Comparison of ENCODE assay signal across 35 mouse cellular contexts in genomic region chr13:98795511-98795910, GRCm38 (mm10).
"Had no signal": no experiment of that assay in that cellular context is flagged by ENCODE, and none has a peak within 500 bp of the region (broad histone marks: within the 10 kb centered on the region; RNA-seq: fewer than 3 reads in every experiment).

No protein-coding gene starts in this region.

- H3K9ac ChIP-seq: heart, embryonic 12.5 days; heart, embryonic 13.5 days; heart, embryonic 15.5 days; hindbrain, embryonic 12.5 days; hindbrain, embryonic 13.5 days; hindbrain, embryonic 14.5 days; hindbrain, embryonic 15.5 days; intestine, embryonic 15.5 days; kidney, embryonic 15.5 days had no signal

- H3K27ac ChIP-seq: heart, embryonic 10.5 days; heart, embryonic 13.5 days; heart, embryonic 15.5 days; hindbrain, embryonic 10.5 days; hindbrain, embryonic 12.5 days; hindbrain, embryonic 13.5 days; hindbrain, embryonic 14.5 days; hindbrain, embryonic 15.5 days; hindbrain, postnatal 0 days; intestine, embryonic 15.5 days; kidney, embryonic 15.5 days; kidney, postnatal 0 days; layer of hippocampus, adult 2 months had no signal

- H3K4me3 ChIP-seq: heart, embryonic 10.5 days; heart, embryonic 12.5 days; heart, embryonic 13.5 days; heart, embryonic 15.5 days; hindbrain, embryonic 10.5 days; hindbrain, embryonic 12.5 days; hindbrain, embryonic 13.5 days; hindbrain, embryonic 15.5 days; intestine, embryonic 15.5 days; kidney, embryonic 15.5 days; layer of hippocampus, adult 2 months had no signal

- ATAC-seq: hindbrain, embryonic 16.5 days; hindbrain, postnatal 0 days; inflammation-experienced regulatory T-cells, adult 6 months; intestine, embryonic 15.5 days; intestine, embryonic 16.5 days; intestine, postnatal 0 days had no signal

- H3K4me1 ChIP-seq: heart, embryonic 10.5 days; heart, embryonic 12.5 days; heart, embryonic 13.5 days; heart, embryonic 15.5 days; hindbrain, embryonic 10.5 days; hindbrain, embryonic 12.5 days; hindbrain, embryonic 13.5 days; hindbrain, embryonic 15.5 days; intestine, embryonic 15.5 days; kidney, embryonic 15.5 days had no signal

- H3K4me2 ChIP-seq: heart, embryonic 11.5 days; heart, embryonic 12.5 days; heart, embryonic 13.5 days; heart, embryonic 15.5 days; hindbrain, embryonic 12.5 days; hindbrain, embryonic 13.5 days; hindbrain, embryonic 14.5 days; hindbrain, embryonic 15.5 days; intestine, embryonic 15.5 days; kidney, embryonic 15.5 days had no signal

- H3K9me3 ChIP-seq: heart, embryonic 10.5 days; heart, embryonic 15.5 days; hindbrain, embryonic 10.5 days; hindbrain, embryonic 15.5 days; intestine, embryonic 15.5 days; kidney, embryonic 15.5 days had no signal

- DNase-seq: heart, postnatal 10 days; heart, postnatal 14 days; heart, postnatal 36 days; heart, postnatal 4 days; kidney, adult 11 months; kidney, adult 18-20 months; kidney, adult 2 months; kidney, adult 8-10 months; kidney, adult 9 months; kidney, postnatal 10 days; kidney, postnatal 14 days; kidney, postnatal 25 days; kidney, postnatal 36 days; kidney, postnatal 4 days; layer of hippocampus, adult 9-11 months; layer of hippocampus, postnatal 36 days had no signal

- H3K27me3 ChIP-seq: heart, embryonic 12.5 days; heart, embryonic 13.5 days; heart, embryonic 15.5 days; hindbrain, embryonic 12.5 days; hindbrain, embryonic 13.5 days; hindbrain, embryonic 15.5 days; intestine, embryonic 15.5 days; kidney, embryonic 15.5 days had no signal
